In genomic region chr19:3656144-3656543, GRCm38 (mm10) we compare ENCODE assay signal across 15 mouse cellular contexts. TPM values are rescaled to one million over a fixed set of nuclear protein-coding genes. Genes with fewer than 3 reads are reported as not detected.
DNase-seq lines count a peak whose midpoint lies in the region; ATAC-seq lines count a peak whose summit lies in the region.
"Had no signal": no experiment of that assay in that cellular context is flagged by ENCODE, and none has a peak within 500 bp of the region (broad histone marks: within the 10 kb centered on the region; RNA-seq: fewer than 3 reads in every experiment).

No protein-coding gene starts in this region.

- ATAC-seq in kidney, embryonic 16.5 days (ENCODE audit: low FRiP score, low TSS enrichment), result no peak
- no peak for ATAC-seq in embryonic facial prominence, embryonic 13.5 days (ENCODE audit: insufficient number of reproducible peaks, insufficient read depth, low FRiP score, low TSS enrichment, low read depth)

- no peak overlapping the region for H3K4me2 ChIP-seq in kidney, embryonic 16.5 days (replicated peaks; ENCODE audit: low read depth, low read length)
- no peak overlapping the region for H3K4me2 ChIP-seq in embryonic facial prominence, embryonic 13.5 days
- H3K4me2 ChIP-seq: neural tube, embryonic 13.5 days had no signal

- H3K4me3 ChIP-seq in kidney, embryonic 16.5 days (ENCODE audit: low read length), result no peak overlapping the region
- no peak overlapping the region for H3K4me3 ChIP-seq in embryonic facial prominence, embryonic 13.5 days
- H3K4me3 ChIP-seq: forebrain, embryonic 10.5 days; midbrain, embryonic 10.5 days; neural tube, embryonic 13.5 days had no signal

- H3K9ac ChIP-seq in kidney, embryonic 16.5 days (replicated peaks; ENCODE audit: low read length), result no peak overlapping the region
- no peak overlapping the region for H3K9ac ChIP-seq in embryonic facial prominence, embryonic 13.5 days
- H3K9ac ChIP-seq: liver, embryonic 14.5 days; neural tube, embryonic 13.5 days had no signal

- peaks cover 33% of the 10 kb centered on the region for H3K36me3 ChIP-seq in kidney, embryonic 16.5 days (ENCODE audit: insufficient read depth, low read length)
- H3K36me3 ChIP-seq in embryonic facial prominence, embryonic 13.5 days, result peaks cover 76% of the 10 kb centered on the region

- peaks cover 10% of the 10 kb centered on the region for H3K9me3 ChIP-seq in kidney, embryonic 16.5 days (ENCODE audit: low read length)
- peaks cover 15% of the 10 kb centered on the region for H3K9me3 ChIP-seq in embryonic facial prominence, embryonic 13.5 days
- H3K9me3 ChIP-seq: neural tube, embryonic 13.5 days had no signal

- no peaks in the 10 kb centered on the region for H3K27me3 ChIP-seq in kidney, embryonic 16.5 days (ENCODE audit: insufficient read depth, low read length)
- H3K27me3 ChIP-seq in embryonic facial prominence, embryonic 13.5 days, result no peaks in the 10 kb centered on the region
- H3K27me3 ChIP-seq: neural tube, embryonic 13.5 days had no signal

- H3K27ac ChIP-seq in kidney, embryonic 16.5 days (ENCODE audit: low read length), result peak overlapping the region; percentile 50; the same call in 1 of the 2 replicates
- H3K27ac ChIP-seq in embryonic facial prominence, embryonic 13.5 days, result peak overlapping the region; percentile 22; the same call in 1 of the 2 replicates
- H3K27ac ChIP-seq: forebrain, embryonic 10.5 days; liver, embryonic 14.5 days; midbrain, embryonic 10.5 days; neural tube, embryonic 13.5 days had no signal

- WGBS in kidney, embryonic 16.5 days, result 54% methylated on average over 1 of the region's 1 CpGs
- 68% methylated on average over 1 of the region's 1 CpGs for WGBS in embryonic facial prominence, embryonic 13.5 days

- no peak for DNase-seq in kidney, adult 18-20 months
- DNase-seq in lung, postnatal 36 days, result peak; percentile 41
- no peak for DNase-seq in lung, postnatal 14 days
- peak; percentile 41 for DNase-seq in naive thymus-derived CD4-positive, alpha-beta T cell, adult 2 months (ENCODE audit: low read depth)
- no peak for DNase-seq in c-Kit-positive CD71-positive TER-119-positive erythroid progenitor cells, embryonic 14.5 days (ENCODE audit: low spot score)
- DNase-seq: adrenal gland, postnatal 10 days; cerebellum, adult 18-20 months; right cerebral cortex, postnatal 14 days; thymus, postnatal 4 days had no signal

- peaks cover 27% of the 10 kb centered on the region for H3K4me1 ChIP-seq in kidney, embryonic 16.5 days (ENCODE audit: insufficient read depth, low read length)
- peaks cover 30% of the 10 kb centered on the region for H3K4me1 ChIP-seq in embryonic facial prominence, embryonic 13.5 days
- H3K4me1 ChIP-seq: forebrain, embryonic 10.5 days; midbrain, embryonic 10.5 days; neural tube, embryonic 13.5 days had no signal

RNA-seq across cellular contexts. Expression of gene Lrp5, which starts 30.2 kb away (rescaled TPM):
- polyA plus RNA-seq in kidney, embryonic 16.5 days (2015; fragmentation: Nextera tagmentation; extraction: Ambion mirVana), result 7.0 TPM in 2 replicates
- 7.3 and 7.9 TPM in 2 replicates for polyA plus RNA-seq in embryonic facial prominence, embryonic 13.5 days (2015; fragmentation: Nextera tagmentation; extraction: Ambion mirVana)

RNA-seq across cellular contexts. Expression of gene 1810055G02Rik, which starts 51.9 kb away (rescaled TPM):
- polyA plus RNA-seq in kidney, embryonic 16.5 days (2015; fragmentation: Nextera tagmentation; extraction: Ambion mirVana), result 46.1 and 46.4 TPM in 2 replicates
- polyA plus RNA-seq in embryonic facial prominence, embryonic 13.5 days (2015; fragmentation: Nextera tagmentation; extraction: Ambion mirVana), result 47.5 and 47.6 TPM in 2 replicates

Comparison
In these comparisons a context has a peak if more than half of its experiments do, and no peak if none do; other contexts are left out.
1. DNase-seq: peak in lung, postnatal 36 days (single experiment) and naive thymus-derived CD4-positive, alpha-beta T cell, adult 2 months (single experiment); none in kidney, adult 18-20 months (single experiment), lung, postnatal 14 days (single experiment) and c-Kit-positive CD71-positive TER-119-positive erythroid progenitor cells, embryonic 14.5 days (single experiment).